Mouse (Mus musculus): ENCODE data around the gene Tmem217. TPM values are rescaled to one million over a fixed set of nuclear protein-coding genes. Genes with fewer than 3 reads are reported as not detected.

Gene Tmem217
- total and polyA plus RNA-seq, 3 experiments: 0.26 to 0.76 TPM; not detected in 1

- Histone ChIP-seq H3K4me1 (ENCODE audit: control insufficient read depth in 1 of 2, insufficient read depth in 2 of 2) (peaks cover 6 to 37% of the 10 kb centered on the region in 2 experiments; a peak in 3 of 4 replicates), H3K4me3 (replicated peaks in 1 of 3; ENCODE audit: low read depth in 2 of 3, low read length in 2 of 3, poor library complexity in 1 of 3) (peak overlapping the region; percentile 72 to 93 (median 74)), H3K27ac (ENCODE audit: insufficient read depth, low read depth) (peak overlapping the region; percentile 80), H3K9ac (ENCODE audit: insufficient read depth, low read depth) (peak overlapping the region; percentile 90), H3K4me2 (ENCODE audit: insufficient read depth, low read depth, poor library complexity, severe bottlenecking) (peak overlapping the region; percentile 75), H3K79me2 (replicated peaks; ENCODE audit: control insufficient read depth, extremely low read depth, insufficient read depth, poor library complexity, severe bottlenecking) (peaks cover 36% of the 10 kb centered on the region), H3K36me3 (replicated peaks in 1 of 2; ENCODE audit: control insufficient read depth in 1 of 2, insufficient read depth in 1 of 2, low read length in 1 of 2) (peaks cover 8 to 31% of the 10 kb centered on the region in 2 experiments), H3K9me3 (replicated peaks; ENCODE audit: low read length) (no peaks in the 10 kb centered on the region), H3K27me3 (replicated peaks) (no peaks in the 10 kb centered on the region)
- TF ChIP-seq MAFK (IDR thresholded peaks at IDR 0.05; ENCODE audit: insufficient replicate concordance, low read length) (0 out of 2 replicates have a peak, but pooled peaks have one; percentile 26), RAD21 (IDR thresholded peaks at IDR 0.05; ENCODE audit: low read depth, low read length) (no peak), BHLHE40 (IDR thresholded peaks at IDR 0.05; ENCODE audit: low read depth, low read length) (peak; percentile 75), EP300 (IDR thresholded peaks at IDR 0.05; ENCODE audit: low read length) (peak; percentile 69), ELF1 (IDR thresholded peaks at IDR 0.05; ENCODE audit: low read depth, low read length) (peak; percentile 29; the same call in 1 of the 2 replicates), POLR2A (IDR thresholded peaks at IDR 0.05; ENCODE audit: low read depth, low read length) (peak; percentile 12; the same call in 1 of the 2 replicates), MXI1 (IDR thresholded peaks at IDR 0.05; ENCODE audit: low read depth, low read length) (peak; percentile 69; the same call in 1 of the 2 replicates), NELFE (IDR thresholded peaks at IDR 0.05; ENCODE audit: low read depth, low read length) (peak; percentile 29; the same call in 1 of the 2 replicates), JUN (IDR thresholded peaks at IDR 0.05; ENCODE audit: insufficient read depth, low read depth, low read length) (peak; percentile 51; the same call in 1 of the 2 replicates), CHD1 (IDR thresholded peaks at IDR 0.05; ENCODE audit: low read depth, low read length) (peak; percentile 84), ZKSCAN1 (IDR thresholded peaks at IDR 0.05; ENCODE audit: borderline replicate concordance, low read depth, low read length) (no peak), CHD2 (IDR thresholded peaks at IDR 0.05; ENCODE audit: low read length) (peak; percentile 34; the same call in 1 of the 2 replicates), IRF4 (IDR thresholded peaks at IDR 0.05; ENCODE audit: low read depth, low read length) (peak; percentile 79), TBP (conservative IDR thresholded peaks at IDR 0.05; ENCODE audit: low read depth, low read length) (peak; percentile 80), UBTF (IDR thresholded peaks at IDR 0.05; ENCODE audit: low read depth, low read length) (no peak; the same call in 1 of the 2 replicates), TCF12 (IDR thresholded peaks at IDR 0.05; ENCODE audit: low read depth, low read length) (peak; percentile 57; the same call in 1 of the 2 replicates), SIN3A (IDR thresholded peaks at IDR 0.05; ENCODE audit: low read length) (no peak; the same call in 1 of the 2 replicates), MYC (IDR thresholded peaks at IDR 0.05; ENCODE audit: low read depth, low read length) (peak; percentile 71), ETS1 (conservative IDR thresholded peaks at IDR 0.05; ENCODE audit: low read depth, low read length) (peak; percentile 90), MAX (IDR thresholded peaks at IDR 0.05; ENCODE audit: low read length) (peak; percentile 71; the same call in 1 of the 2 replicates), JUND (conservative IDR thresholded peaks at IDR 0.05; ENCODE audit: low read depth, low read length) (peak; percentile 63), GABPA (IDR thresholded peaks at IDR 0.05; ENCODE audit: insufficient replicate concordance, low read depth, low read length) (no peak)
- in situ Hi-C loops (cut with MboI; ENCODE audit: low pct_ligation_motif_present, low pct_unique_long_range_greater_than_20kb, low sequenced_read_pairs) (no loop called here), dilution Hi-C loops (cut with MboI; ENCODE audit: extremely low pct_ligation_motif_present, extremely low pct_unique_long_range_greater_than_20kb, low sequenced_read_pairs) (no loop called here)
- peak; percentile 79 for DNase-seq (ENCODE audit: extremely low read depth)
These were observed 62.9 kb downstream of the Tmem217 start for GRCm38 (mm10) chr17:29488978-29489970.

Data from CH12.LX (cell line).